Mouse (Mus musculus) 3134 (cell line): Measurements from ENCODE around the gene Hist1h4i.

Experiments
- DNase-seq: peaks from one replicate; pipeline ENCODE4 v3.0.0-alpha.2; 2011; ENCODE audit warnings: low spot score; ENCODE audit not compliant: insufficient read length; ENCODE audit errors: extremely low read depth

Hist1h4i gene

GRCm38 (mm10) chr13:22037415-22037814 lies 3.7 kb downstream of the Hist1h4i start:
- no peak for DNase-seq

- DNase-seq: no peak
These were observed 4.2 kb downstream of the Hist1h4i start for GRCm38 (mm10) chr13:22036986-22037385.

GRCm38 (mm10) chr13:22036149-22036956 lies 4.8 kb downstream of the Hist1h4i start:
- peak; percentile 83 for DNase-seq

- DNase-seq: peak; percentile 94
These were observed 5.7 kb downstream of the Hist1h4i start, which contains the start of the genes Hist1h2ah and Hist1h2bk for GRCm38 (mm10) chr13:22035267-22036148. Gene Hist1h2ah, minus strand, starts transcription at chr13:22035568. Gene Hist1h2bk, plus strand, starts transcription at chr13:22035870.

GRCm38 (mm10) chr13:22034443-22035266 lies 6.5 kb downstream of the Hist1h4i start:
- DNase-seq: peak; percentile 79

GRCm38 (mm10) chr13:22033741-22034442 lies 7.3 kb downstream of the Hist1h4i start:
- DNase-seq: peak; percentile 54

- no peak for DNase-seq
These were observed 10.7 kb downstream of the Hist1h4i start for GRCm38 (mm10) chr13:22030493-22030892.

- DNase-seq: peak; percentile 37
These were observed 11.2 kb downstream of the Hist1h4i start for GRCm38 (mm10) chr13:22029928-22030327.

- peak; percentile 90 for DNase-seq
These were observed 12.3 kb downstream of the Hist1h4i start for GRCm38 (mm10) chr13:22028673-22029460.

GRCm38 (mm10) chr13:22026058-22027031 lies 14.8 kb downstream of the Hist1h4i start:
- DNase-seq: peak; percentile 75

GRCm38 (mm10) chr13:22022241-22022640 lies 18.9 kb downstream of the Hist1h4i start:
- DNase-seq: peak; percentile 69

GRCm38 (mm10) chr13:22021581-22021980 lies 19.6 kb downstream of the Hist1h4i start:
- no peak for DNase-seq

GRCm38 (mm10) chr13:22020901-22021339 lies 20.2 kb downstream of the Hist1h4i start:
- peak; percentile 71 for DNase-seq

GRCm38 (mm10) chr13:22019934-22020835 lies 21.0 kb downstream of the Hist1h4i start:
- no peak for DNase-seq

- peak; percentile 79 for DNase-seq
These were observed 25.4 kb downstream of the Hist1h4i start for GRCm38 (mm10) chr13:22015479-22016450.

- DNase-seq: no peak
These were observed 26.7 kb downstream of the Hist1h4i start for GRCm38 (mm10) chr13:22014411-22014845.
